Mouse (Mus musculus) brown adipose tissue, adult 24 weeks (tissue): ENCODE results near the gene Tmem72. TPM values are rescaled to one million over a fixed set of nuclear protein-coding genes. Genes with fewer than 3 reads are reported as not detected.

ENCODE experiments used
- polyA plus RNA-seq: library from polyadenylated mRNA; stranded (reverse); fragments of >200 nt; gene quantifications from 2 replicates; pipeline ENCODE4 v1.2.4, GENCODE M21; 2012; ENCODE audit not compliant: missing spikeins, insufficient read depth, insufficient read length

Gene Tmem72
- polyA plus RNA-seq, 1 experiment = not detected

Other genes with a start within 250 kb of the Tmem72 start
- not detected in 2 replicates for gene Olfr211, start 227.8 kb downstream of the Tmem72 start, polyA plus RNA-seq
- not detected in 2 replicates for gene Olfr212, start 210.4 kb downstream of the Tmem72 start, polyA plus RNA-seq
- gene Olfr213, start 178.5 kb downstream of the Tmem72 start, polyA plus RNA-seq = not detected in 2 replicates
- gene Gm5580, start 165.8 kb downstream of the Tmem72 start, polyA plus RNA-seq = not detected in 2 replicates
- not detected in 2 replicates for gene Olfr214, start 162.7 kb downstream of the Tmem72 start, polyA plus RNA-seq
- gene Olfr215, start 132.7 kb downstream of the Tmem72 start, polyA plus RNA-seq = not detected in 2 replicates
- 10.3 and 10.9 TPM in 2 replicates for gene Zfp422, start 87.9 kb downstream of the Tmem72 start, polyA plus RNA-seq
- gene Depp1, start 66.3 kb downstream of the Tmem72 start, polyA plus RNA-seq = 39.6 and 45.2 TPM in 2 replicates
- gene Rassf4, start 43.0 kb downstream of the Tmem72 start, polyA plus RNA-seq = 3.6 and 4.2 TPM in 2 replicates